ENCODE assay signal across 19 mouse cellular contexts in genomic region chr4:138458171-138458570, GRCm38 (mm10). TPM values are rescaled to one million over a fixed set of nuclear protein-coding genes. Genes with fewer than 3 reads are reported as not detected.
DNase-seq lines count a peak whose midpoint lies in the region; ATAC-seq and TF ChIP-seq lines count a peak whose summit lies in the region.
"Had no signal": no experiment of that assay in that cellular context is flagged by ENCODE, and none has a peak within 500 bp of the region (broad histone marks: within the 10 kb centered on the region; RNA-seq: fewer than 3 reads in every experiment).

No protein-coding gene starts in this region.

- H3K27ac ChIP-seq in hindbrain, embryonic 16.5 days (ENCODE audit: low read depth, low read length), result no peak overlapping the region
- H3K27ac ChIP-seq in midbrain, embryonic 16.5 days (ENCODE audit: low read length), result no peak overlapping the region
- H3K27ac ChIP-seq in stomach, postnatal 0 days (replicated peaks), result no peak overlapping the region
- H3K27ac ChIP-seq: embryonic facial prominence, embryonic 13.5 days; limb, embryonic 15.5 days; stomach, embryonic 15.5 days had no signal

- H3K9me3 ChIP-seq in hindbrain, embryonic 16.5 days (ENCODE audit: control insufficient read depth, low read length), result no peaks in the 10 kb centered on the region
- H3K9me3 ChIP-seq in midbrain, embryonic 16.5 days (replicated peaks; ENCODE audit: control insufficient read depth, low read length, poor library complexity, severe bottlenecking), result no peaks in the 10 kb centered on the region
- no peaks in the 10 kb centered on the region for H3K9me3 ChIP-seq in stomach, postnatal 0 days (ENCODE audit: control insufficient read depth, low read length)
- H3K9me3 ChIP-seq: embryonic facial prominence, embryonic 13.5 days; limb, embryonic 15.5 days; stomach, embryonic 15.5 days had no signal

- H3K4me2 ChIP-seq in hindbrain, embryonic 16.5 days (ENCODE audit: low read length), result peak overlapping the region; percentile 92
- peak overlapping the region; percentile 88 for H3K4me2 ChIP-seq in midbrain, embryonic 16.5 days (ENCODE audit: low read length)
- no peak overlapping the region for H3K4me2 ChIP-seq in stomach, postnatal 0 days (replicated peaks; ENCODE audit: low read depth)
- H3K4me2 ChIP-seq: embryonic facial prominence, embryonic 13.5 days; limb, embryonic 15.5 days; stomach, embryonic 15.5 days had no signal

- no peaks in the 10 kb centered on the region for H3K27me3 ChIP-seq in hindbrain, embryonic 16.5 days (replicated peaks; ENCODE audit: control insufficient read depth, insufficient read depth, low read length)
- H3K27me3 ChIP-seq in midbrain, embryonic 16.5 days (ENCODE audit: control insufficient read depth, insufficient read depth, low read depth, low read length), result no peaks in the 10 kb centered on the region
- H3K27me3 ChIP-seq in stomach, postnatal 0 days (ENCODE audit: control insufficient read depth, insufficient read depth, low read length), result no peaks in the 10 kb centered on the region
- H3K27me3 ChIP-seq: stomach, embryonic 15.5 days had no signal

- H3K4me1 ChIP-seq in hindbrain, embryonic 16.5 days (ENCODE audit: control insufficient read depth, insufficient read depth, low read depth, low read length), result peaks cover 49% of the 10 kb centered on the region
- peaks cover 41% of the 10 kb centered on the region for H3K4me1 ChIP-seq in midbrain, embryonic 16.5 days (ENCODE audit: control insufficient read depth, insufficient read depth, low read length)
- H3K4me1 ChIP-seq in stomach, postnatal 0 days (replicated peaks; ENCODE audit: control insufficient read depth, insufficient read depth), result peaks cover 3% of the 10 kb centered on the region; the same call in 1 of the 2 replicates

- no peak overlapping the region for H3K9ac ChIP-seq in hindbrain, embryonic 16.5 days (ENCODE audit: low read depth, low read length)
- no peak overlapping the region for H3K9ac ChIP-seq in midbrain, embryonic 16.5 days (ENCODE audit: low read depth, low read length)
- no peak overlapping the region for H3K9ac ChIP-seq in stomach, postnatal 0 days (ENCODE audit: low read length)
- H3K9ac ChIP-seq: embryonic facial prominence, embryonic 13.5 days; limb, embryonic 15.5 days; stomach, embryonic 15.5 days had no signal

- no peak for ATAC-seq in hindbrain, embryonic 16.5 days
- ATAC-seq in midbrain, embryonic 16.5 days, result no peak
- no peak for ATAC-seq in stomach, postnatal 0 days (ENCODE audit: low FRiP score, low TSS enrichment)
- ATAC-seq: intestine, embryonic 16.5 days had no signal

- H3K4me3 ChIP-seq in hindbrain, embryonic 16.5 days (ENCODE audit: low read length), result no peak overlapping the region; the same call in 1 of the 2 replicates
- no peak overlapping the region for H3K4me3 ChIP-seq in midbrain, embryonic 16.5 days (ENCODE audit: low read depth, low read length)
- no peak overlapping the region for H3K4me3 ChIP-seq in stomach, postnatal 0 days (ENCODE audit: low read depth, low read length)
- H3K4me3 ChIP-seq: embryonic facial prominence, embryonic 13.5 days; limb, embryonic 15.5 days; stomach, embryonic 15.5 days had no signal

- H3K36me3 ChIP-seq in hindbrain, embryonic 16.5 days (ENCODE audit: control insufficient read depth, insufficient read depth, low read length), result no peaks in the 10 kb centered on the region
- no peaks in the 10 kb centered on the region; the same call in 1 of the 2 replicates for H3K36me3 ChIP-seq in midbrain, embryonic 16.5 days (ENCODE audit: control insufficient read depth, insufficient read depth, low read length)
- no peaks in the 10 kb centered on the region for H3K36me3 ChIP-seq in stomach, postnatal 0 days (ENCODE audit: control insufficient read depth, insufficient read depth, low read length)
- H3K36me3 ChIP-seq: embryonic facial prominence, embryonic 13.5 days; limb, embryonic 15.5 days; stomach, embryonic 15.5 days had no signal

- WGBS in hindbrain, embryonic 16.5 days, result 73% methylated on average over 7 of the region's 7 CpGs
- WGBS in midbrain, embryonic 16.5 days, result 83% methylated on average over 7 of the region's 7 CpGs
- 84% methylated on average over 7 of the region's 7 CpGs for WGBS in stomach, postnatal 0 days

- no peak for TF ChIP-seq CTCF in stomach, postnatal 0 days (IDR thresholded peaks at IDR 0.05; ENCODE audit: low read depth)

- no peak for TF ChIP-seq EP300 in stomach, postnatal 0 days (optimal IDR thresholded peaks at IDR 0.05)

- DNase-seq in cerebellum, adult 9-10 months, result peak; percentile 40
- DNase-seq in cerebellum, adult 8-10 months, result no peak
- DNase-seq in kidney, adult 9 months, result peak; percentile 50
- no peak for DNase-seq in kidney, postnatal 14 days
- DNase-seq in stomach, postnatal 0 days (ENCODE audit: low spot score), result no peak
- DNase-seq in ovary, postnatal 14 days (ENCODE audit: low spot score), result no peak
- DNase-seq: adrenal gland, postnatal 14 days; gastrocnemius, postnatal 25 days; heart, postnatal 14 days; layer of hippocampus, adult 9-11 months; lung, postnatal 10 days; right cerebral cortex, adult 18-20 months; spleen, adult 18-20 months had no signal

RNA-seq across cellular contexts. Expression of gene Camk2n1, which starts 4.1 kb away (rescaled TPM):
- 15.5 and 16.7 TPM in 2 replicates for polyA plus RNA-seq in hindbrain, embryonic 16.5 days (2015; fragmentation: Nextera tagmentation; extraction: Ambion mirVana)
- 18.2 and 18.7 TPM in 2 replicates for polyA plus RNA-seq in midbrain, embryonic 16.5 days (2015; fragmentation: Nextera tagmentation; extraction: Ambion mirVana)
- 4.5 and 4.8 TPM in 2 replicates for polyA plus RNA-seq in stomach, postnatal 0 days (2015; fragmentation: Nextera tagmentation; extraction: Ambion mirVana)

RNA-seq across cellular contexts. Expression of gene Mul1, which starts 23.7 kb away (rescaled TPM):
- polyA plus RNA-seq in hindbrain, embryonic 16.5 days (2015; fragmentation: Nextera tagmentation; extraction: Ambion mirVana), result 21.6 and 23.7 TPM in 2 replicates
- 18.3 and 20.1 TPM in 2 replicates for polyA plus RNA-seq in midbrain, embryonic 16.5 days (2015; fragmentation: Nextera tagmentation; extraction: Ambion mirVana)
- 17.1 and 18.7 TPM in 2 replicates for polyA plus RNA-seq in stomach, postnatal 0 days (2015; fragmentation: Nextera tagmentation; extraction: Ambion mirVana)

Comparison
In these comparisons a context has a peak if more than half of its experiments do, and no peak if none do; other contexts are left out.
1. DNase-seq: peak in cerebellum, adult 9-10 months (single experiment) and kidney, adult 9 months (single experiment); none in cerebellum, adult 8-10 months (single experiment), kidney, postnatal 14 days (single experiment), stomach, postnatal 0 days (single experiment) and ovary, postnatal 14 days (single experiment).